In the genomic region with DNA sequence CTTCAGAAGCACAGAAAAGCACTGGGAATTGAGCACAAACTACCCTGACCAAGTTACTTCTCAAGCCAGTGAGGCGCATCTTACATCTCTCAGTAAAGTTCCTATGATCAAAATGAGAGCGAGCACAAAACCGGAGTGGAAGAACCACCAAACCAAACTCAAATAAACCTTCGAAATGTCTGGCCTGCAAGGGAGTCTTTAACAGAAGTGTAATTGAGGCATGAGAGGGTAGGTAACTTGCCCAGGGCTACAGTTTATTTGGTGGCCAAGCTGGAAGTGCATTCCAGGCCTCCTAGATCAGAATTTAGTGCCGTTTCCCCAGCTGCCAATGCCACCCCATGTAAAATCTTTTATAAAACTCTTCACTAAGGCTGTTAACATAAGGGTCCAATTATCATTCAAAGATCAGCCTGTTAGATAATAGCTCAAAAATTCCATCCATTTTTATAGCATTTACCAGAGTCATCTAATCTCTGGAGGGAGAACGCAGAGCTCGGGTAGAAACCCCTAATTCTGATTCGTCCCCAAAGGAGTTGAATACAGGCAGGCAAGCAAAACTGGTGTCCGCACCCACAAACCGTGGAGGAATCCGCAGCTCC, we compare ENCODE assay signal across 8 mouse cellular contexts.
DNase-seq lines count a peak whose midpoint lies in the region; ATAC-seq and TF ChIP-seq lines count a peak whose summit lies in the region.

No protein-coding gene starts in this region.

- intact Hi-C loops in heart, postnatal 36 days (cut with DNase I) = loop anchor here (5.0 kb wide), 1 partner anchor 81 kb away; no protein-coding TSS in a partner anchor

- peaks cover 30% of the 10 kb centered on the region for H3K4me1 ChIP-seq in heart, embryonic 11.5 days (ENCODE audit: control insufficient read depth, insufficient read depth, low read length)
- H3K4me1 ChIP-seq in forebrain, embryonic 13.5 days = peaks cover 61% of the 10 kb centered on the region
- peaks cover 14 to 15% of the 10 kb centered on the region in 2 experiments for H3K4me1 ChIP-seq in liver, embryonic 14.5 days (replicated peaks; ENCODE audit: control insufficient read depth in 2 of 2, insufficient read depth in 2 of 2, low read length in 1 of 2)

- H3ac ChIP-seq in C2C12 (ENCODE audit: control insufficient read depth, insufficient read length, low read depth) = peak overlapping the region; percentile 99

- ATAC-seq in heart, embryonic 11.5 days (replicated peaks; ENCODE audit: insufficient number of reproducible peaks, low FRiP score, low TSS enrichment) = no peak
- ATAC-seq in forebrain, embryonic 13.5 days = no peak
- no peak for ATAC-seq in liver, embryonic 14.5 days (ENCODE audit: insufficient read depth)

- TF ChIP-seq EP300 in liver, embryonic 14.5 days (IDR thresholded peaks at IDR 0.05; ENCODE audit: low read depth) = no peak

- peak overlapping the region; percentile 90 for H3K9ac ChIP-seq in heart, embryonic 11.5 days (ENCODE audit: low read depth, low read length)
- H3K9ac ChIP-seq in forebrain, embryonic 13.5 days = peak overlapping the region; percentile 95
- peak overlapping the region; percentile 75 for H3K9ac ChIP-seq in liver, embryonic 14.5 days (replicated peaks)

- H3K4me3 ChIP-seq in heart, embryonic 11.5 days (ENCODE audit: low read depth, low read length) = peak overlapping the region; percentile 99
- H3K4me3 ChIP-seq in C2C12 (ENCODE audit: insufficient read depth, poor library complexity, severe bottlenecking) = peak overlapping the region; percentile 82
- peak overlapping the region; percentile 92 for H3K4me3 ChIP-seq in forebrain, embryonic 13.5 days
- H3K4me3 ChIP-seq in liver, embryonic 14.5 days (ENCODE audit: insufficient read depth in 1 of 2, low read depth in 2 of 2, low read length in 2 of 2) = peak overlapping the region; percentile 73 to 82

- H3K79me3 ChIP-seq in C2C12 (ENCODE audit: low read depth) = peaks cover 55% of the 10 kb centered on the region

- H3K27me3 ChIP-seq in heart, embryonic 11.5 days (ENCODE audit: control insufficient read depth, insufficient read depth, low read length) = no peaks in the 10 kb centered on the region
- no peaks in the 10 kb centered on the region for H3K27me3 ChIP-seq in C2C12 (ENCODE audit: control insufficient read depth, insufficient read depth, insufficient read length)
- peaks cover 6% of the 10 kb centered on the region; the same call in 1 of the 2 replicates for H3K27me3 ChIP-seq in forebrain, embryonic 13.5 days
- H3K27me3 ChIP-seq in liver, embryonic 14.5 days (ENCODE audit: control insufficient read depth, insufficient read depth, low read length) = no peaks in the 10 kb centered on the region

- H3K36me3 ChIP-seq in heart, embryonic 11.5 days (ENCODE audit: control insufficient read depth, insufficient read depth, low read length) = no peaks in the 10 kb centered on the region
- H3K36me3 ChIP-seq in C2C12 (ENCODE audit: control insufficient read depth, insufficient read depth) = no peaks in the 10 kb centered on the region
- H3K36me3 ChIP-seq in forebrain, embryonic 13.5 days (ENCODE audit: poor library complexity, severe bottlenecking) = no peaks in the 10 kb centered on the region
- no peaks in the 10 kb centered on the region for H3K36me3 ChIP-seq in liver, embryonic 14.5 days (replicated peaks; ENCODE audit: control insufficient read depth, insufficient read depth, low read depth)

- H3K4me2 ChIP-seq in heart, embryonic 11.5 days = peak overlapping the region; percentile 96
- H3K4me2 ChIP-seq in forebrain, embryonic 13.5 days = peak overlapping the region; percentile 95
- peak overlapping the region; percentile 94 for H3K4me2 ChIP-seq in liver, embryonic 14.5 days (ENCODE audit: low read depth)

- H3K79me2 ChIP-seq in C2C12 (ENCODE audit: control insufficient read depth, insufficient read depth) = peaks cover 62% of the 10 kb centered on the region

- WGBS in heart, embryonic 11.5 days (ENCODE audit: insufficient replicate concordance) = 22% methylated on average over 11 of the region's 11 CpGs
- 17% methylated on average over 11 of the region's 11 CpGs for WGBS in forebrain, embryonic 13.5 days
- WGBS in liver, embryonic 14.5 days (ENCODE audit: insufficient replicate concordance) = 22% methylated on average over 11 of the region's 11 CpGs

- TF ChIP-seq CTCF in C2C12 (IDR thresholded peaks at IDR 0.05; ENCODE audit: control insufficient read depth, insufficient read depth, insufficient read length) = no peak
- no peak for TF ChIP-seq CTCF in liver, embryonic 14.5 days (IDR thresholded peaks at IDR 0.05; ENCODE audit: low read depth)

- no peaks in the 10 kb centered on the region for H3K9me3 ChIP-seq in heart, embryonic 11.5 days (replicated peaks; ENCODE audit: control insufficient read depth, low read length)
- H3K9me3 ChIP-seq in forebrain, embryonic 13.5 days (replicated peaks) = no peaks in the 10 kb centered on the region
- no peaks in the 10 kb centered on the region for H3K9me3 ChIP-seq in liver, embryonic 14.5 days (ENCODE audit: control insufficient read depth, low read length)

- DNase-seq in heart, postnatal 36 days = no peak
- no peak for DNase-seq in liver, embryonic 14.5 days (ENCODE audit: low read depth in 3 of 3, low spot score in 3 of 3)
- DNase-seq in ovary, postnatal 14 days (ENCODE audit: low spot score) = no peak
- DNase-seq in adrenal gland, postnatal 14 days = no peak
- no peak for DNase-seq in left cerebral cortex, adult 18-20 months (ENCODE audit: low spot score in 2 of 2)

- H3K27ac ChIP-seq in heart, embryonic 11.5 days (ENCODE audit: low read depth, low read length) = no peak overlapping the region
- H3K27ac ChIP-seq in forebrain, embryonic 13.5 days = 0 out of 2 replicates have a peak overlapping the region, but pooled peaks have one; percentile 96
- H3K27ac ChIP-seq in liver, embryonic 14.5 days = no peak overlapping the region

TF ChIP-seq in C2C12, 6 proteins besides CTCF, POLR2A, EP300 and RAD21:
- TF ChIP-seq USF1 (IDR thresholded peaks at IDR 0.05; ENCODE audit: low read depth) = no peak
- TF ChIP-seq MYOD1 (IDR thresholded peaks at IDR 0.05; ENCODE audit: control insufficient read depth, insufficient read length, low read depth) = no peak
- TF ChIP-seq MAX (IDR thresholded peaks at IDR 0.05) = no peak
- TF ChIP-seq FOSL1 (IDR thresholded peaks at IDR 0.05; ENCODE audit: insufficient read depth, low read length, poor library complexity, severe bottlenecking) = no peak
- no peak for TF ChIP-seq CEBPB (IDR thresholded peaks at IDR 0.05; ENCODE audit: low read depth)
- TF ChIP-seq MYOG (IDR thresholded peaks at IDR 0.05; ENCODE audit: control insufficient read depth, extremely low read depth, insufficient read length) = no peak
TF ChIP-seq in C2C12: peak in this region for 0.
